Mouse (Mus musculus) ovary, postnatal 10 days (tissue): ENCODE results near the gene B3galt5.
"Not testable (repeated sequence)": the region's sequence is repeated elsewhere in the genome, so short reads cannot be mapped to it uniquely, and the experiment has no call there.

Experiments
- DNase-seq: peaks from one replicate; pipeline ENCODE4 v3.0.0; 2022; ENCODE audit warnings: low spot score

Gene B3galt5

GRCm38 (mm10) chr16:96258429-96258828, 22.8 kb downstream of the B3galt5 start:
- DNase-seq, result no peak

- DNase-seq, result no peak
Measured at GRCm38 (mm10) chr16:96271736-96272135, 36.1 kb downstream of the B3galt5 start.

- no peak for DNase-seq
Measured at GRCm38 (mm10) chr16:96272929-96273619, 37.5 kb downstream of the B3galt5 start.

GRCm38 (mm10) chr16:96276596-96276995, 41.0 kb downstream of the B3galt5 start:
- no peak for DNase-seq

GRCm38 (mm10) chr16:96278491-96279224, 43.1 kb downstream of the B3galt5 start:
- DNase-seq, result no peak

- DNase-seq, result peak; percentile 5
Measured at GRCm38 (mm10) chr16:96280719-96281605, 45.4 kb downstream of the B3galt5 start.

- no peak for DNase-seq
Measured at GRCm38 (mm10) chr16:96282566-96282965, 47.0 kb downstream of the B3galt5 start.

GRCm38 (mm10) chr16:96291885-96292284, 56.3 kb downstream of the B3galt5 start:
- DNase-seq, result no peak

GRCm38 (mm10) chr16:96292530-96293173, 57.1 kb downstream of the B3galt5 start:
- no peak for DNase-seq

- no peak for DNase-seq
Measured at GRCm38 (mm10) chr16:96298075-96298474, 62.5 kb downstream of the B3galt5 start.

- DNase-seq, result no peak
Measured at GRCm38 (mm10) chr16:96298574-96298973, 63.0 kb downstream of the B3galt5 start.

GRCm38 (mm10) chr16:96303356-96303755, 67.8 kb downstream of the B3galt5 start:
- DNase-seq, result no peak

- DNase-seq, result no peak
Measured at GRCm38 (mm10) chr16:96304438-96304837, 68.8 kb downstream of the B3galt5 start.

- DNase-seq, result no peak
Measured at GRCm38 (mm10) chr16:96306905-96307304, 71.3 kb downstream of the B3galt5 start.

GRCm38 (mm10) chr16:96317803-96318202, 82.2 kb downstream of the B3galt5 start:
- no peak for DNase-seq

GRCm38 (mm10) chr16:96322739-96323138, 87.1 kb downstream of the B3galt5 start:
- DNase-seq, result no peak

GRCm38 (mm10) chr16:96323166-96323565, 87.6 kb downstream of the B3galt5 start:
- DNase-seq, result no peak

GRCm38 (mm10) chr16:96326110-96326999, 90.8 kb downstream of the B3galt5 start:
- no peak for DNase-seq

- not testable (repeated sequence) for DNase-seq
Measured at GRCm38 (mm10) chr16:96327251-96327650, 91.7 kb downstream of the B3galt5 start.

GRCm38 (mm10) chr16:96339570-96339969, 104.0 kb downstream of the B3galt5 start:
- DNase-seq, result no peak

- no peak for DNase-seq
Measured at GRCm38 (mm10) chr16:96341269-96341668, 105.7 kb downstream of the B3galt5 start.
